Mouse (Mus musculus) inflammation-experienced regulatory T-cells (primary cell): Measurements from ENCODE around the gene Ly6c2. TPM values are rescaled to one million over a fixed set of nuclear protein-coding genes. Genes with fewer than 3 reads are reported as not detected.

Experiments used
- polyA plus RNA-seq, 2 experiments: library from polyadenylated mRNA; unstranded; fragments of 100-300 nt; shearing (Covaris generic); gene quantifications; one replicate each; pipeline ENCODE4 v1.2.1; 2017

Gene Ly6c2
- 100 to 1,000 TPM in 1 of 2 experiments, 1 to 10 TPM in 1; 6.6 to 137 TPM for polyA plus RNA-seq

GRCm38 (mm10) chr15:75111861-75112630 lies at the start of gene Ly6c2:
Gene Ly6c2 (minus strand): TSS chr15:75111970.

GRCm38 (mm10) chr15:75154940-75155339 lies 43.2 kb upstream of the Ly6c2 start, which contains the start of gene Ly6g:
Gene Ly6g (plus strand): TSS chr15:75155240.

Other genes with a start within 250 kb of the Ly6c2 start
- 1 to 10 TPM; 2.3 to 2.8 TPM for gene 2010109I03Rik, start 214.9 kb downstream of the Ly6c2 start, polyA plus RNA-seq
- under 1 TPM; 0.58 to 0.87 TPM for gene Ly6i, start 128.5 kb downstream of the Ly6c2 start, polyA plus RNA-seq
- gene Ly6a, start 113.9 kb downstream of the Ly6c2 start, polyA plus RNA-seq = 100 to 1,000 TPM; 537 to 915 TPM
- 100 to 1,000 TPM; 137 to 430 TPM for gene Ly6c1, start 63.1 kb downstream of the Ly6c2 start, polyA plus RNA-seq
- gene Ly6g, start 43.3 kb upstream of the Ly6c2 start, polyA plus RNA-seq = not detected
- gene BC025446, start 104.4 kb upstream of the Ly6c2 start, polyA plus RNA-seq = not detected
- 1 to 10 TPM in 1 of 2 experiments, not detected in 1; 1.6 TPM for gene Ly6f, start 156.5 kb upstream of the Ly6c2 start, polyA plus RNA-seq